Mouse (Mus musculus): ENCODE results near the gene 1700037H04Rik.

DNA sequence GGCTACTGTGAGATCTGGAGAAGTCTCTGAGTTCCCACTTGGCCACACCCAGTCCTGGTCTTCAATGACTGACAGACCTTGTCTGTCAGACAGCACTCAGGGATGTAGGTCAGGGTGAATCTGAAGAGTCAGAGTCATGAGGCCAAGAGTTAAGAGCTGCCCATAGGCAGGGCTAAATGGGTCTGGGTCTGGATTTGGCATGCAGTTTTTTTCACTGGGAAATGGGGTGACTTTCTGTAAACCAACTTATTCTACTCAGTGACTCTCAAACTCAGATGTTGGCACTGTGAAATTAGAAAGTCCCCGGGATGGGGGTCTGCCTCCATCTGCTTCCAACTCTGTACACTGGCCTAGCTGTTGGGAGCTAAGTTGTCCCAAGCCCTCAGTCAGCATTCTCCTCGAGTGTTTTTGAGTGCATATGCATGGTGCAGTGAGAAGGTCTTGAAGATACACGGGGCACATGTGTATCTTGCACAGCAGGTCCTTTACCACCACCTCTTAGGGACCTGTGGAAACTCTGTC, 31.2 kb downstream of the 1700037H04Rik start:
- TF ChIP-seq MAX (IDR thresholded peaks at IDR 0.05; ENCODE audit: low read depth) (no peak), TCF3 (IDR thresholded peaks at IDR 0.05; ENCODE audit: insufficient read length, low read depth) (no peak), MYOG (IDR thresholded peaks at IDR 0.05; ENCODE audit: control insufficient read depth in 1 of 3, insufficient read depth in 1 of 3, insufficient read length in 2 of 3, low read depth in 2 of 3) (no peak), POLR2A (IDR thresholded peaks at IDR 0.05; ENCODE audit: insufficient read length, low read depth) (no peak), USF1 (IDR thresholded peaks at IDR 0.05; ENCODE audit: low read depth) (no peak), TCF12 (IDR thresholded peaks at IDR 0.05; ENCODE audit: insufficient read depth, poor library complexity, severe bottlenecking) (no peak), CEBPB (IDR thresholded peaks at IDR 0.05; ENCODE audit: insufficient read depth, poor library complexity, severe bottlenecking) (no peak)

All from myocyte (in vitro differentiated cells).